Mouse (Mus musculus) adrenal gland, postnatal 4 days (tissue): Measurements from ENCODE around the gene Gm45140. TPM values are rescaled to one million over a fixed set of nuclear protein-coding genes. Genes with fewer than 3 reads are reported as not detected.

ENCODE experiments used
- DNase-seq, 2 experiments: peaks; one replicate each; pipeline ENCODE4 v3.0.0; 2021 to 2022; ENCODE audit warnings: low spot score in 2 of 2, mixed read lengths in 2 of 2
- total RNA-seq, 2 experiments: library from RNA; stranded (reverse); gene quantifications; 2 replicates each; pipeline ENCODE4 v1.2.3; 2021

The Gm45140 gene
- total RNA-seq, 2 experiments from 2014 or later = 1.7 to 3.0 TPM

DNA sequence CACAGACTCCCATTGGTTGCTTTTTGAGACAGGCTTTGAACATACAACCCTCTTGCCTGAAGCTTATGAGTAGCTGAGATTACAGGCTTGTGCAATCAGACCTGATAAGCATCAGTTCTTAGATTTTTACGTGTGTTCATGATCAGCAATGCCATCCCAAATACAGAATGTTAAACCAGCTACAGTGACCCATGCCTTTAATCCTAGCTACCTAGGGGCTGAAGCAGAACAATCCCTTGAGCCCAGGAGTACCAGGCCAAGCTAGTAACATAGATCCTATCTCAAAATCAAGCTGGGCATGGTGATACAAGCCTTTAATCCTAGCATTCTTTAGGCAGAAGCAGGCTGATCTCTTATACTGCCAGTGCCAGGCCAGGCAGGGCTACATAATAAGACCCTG, 31.6 kb downstream of the Gm45140 start:
- DNase-seq = no peak

DNA sequence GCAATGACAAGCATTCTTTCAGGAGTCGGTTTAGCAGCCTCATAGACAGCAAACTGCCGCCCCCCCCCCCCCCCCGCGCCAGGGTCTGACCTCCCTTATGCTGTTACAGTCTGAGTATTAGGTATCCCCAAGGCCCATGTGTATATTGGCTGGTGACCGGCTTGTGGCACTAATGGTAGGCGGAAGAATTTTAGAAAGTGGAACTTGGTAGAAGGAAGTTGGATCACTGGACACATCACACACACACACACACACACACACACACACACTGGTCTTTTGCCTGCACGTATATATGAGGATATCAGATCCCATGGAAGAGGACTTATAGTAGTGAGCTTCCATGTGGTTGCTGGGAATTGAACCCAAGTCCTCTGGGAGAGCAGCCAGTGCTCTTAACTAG, 33.1 kb downstream of the Gm45140 start:
- DNase-seq = no peak

DNA sequence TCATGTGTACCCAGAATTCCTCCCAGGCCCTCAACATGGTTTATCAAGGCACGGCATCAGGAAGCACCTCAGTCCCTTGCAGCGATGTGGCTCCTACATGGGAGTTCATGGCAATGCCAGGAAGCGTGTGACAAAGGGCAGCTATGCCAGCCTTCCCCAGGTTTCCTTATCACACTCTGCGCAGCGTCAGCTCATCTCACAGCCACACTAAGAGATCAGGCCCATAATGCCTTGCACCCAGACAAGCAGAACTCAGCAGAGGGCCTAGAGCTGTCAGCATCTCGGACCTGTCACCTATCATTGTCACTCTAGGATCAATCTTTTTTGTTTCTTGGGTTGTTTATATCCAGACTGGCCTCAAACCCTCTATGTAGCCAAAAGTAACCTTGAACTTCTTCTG, 36.0 kb downstream of the Gm45140 start:
- DNase-seq = no peak

DNA sequence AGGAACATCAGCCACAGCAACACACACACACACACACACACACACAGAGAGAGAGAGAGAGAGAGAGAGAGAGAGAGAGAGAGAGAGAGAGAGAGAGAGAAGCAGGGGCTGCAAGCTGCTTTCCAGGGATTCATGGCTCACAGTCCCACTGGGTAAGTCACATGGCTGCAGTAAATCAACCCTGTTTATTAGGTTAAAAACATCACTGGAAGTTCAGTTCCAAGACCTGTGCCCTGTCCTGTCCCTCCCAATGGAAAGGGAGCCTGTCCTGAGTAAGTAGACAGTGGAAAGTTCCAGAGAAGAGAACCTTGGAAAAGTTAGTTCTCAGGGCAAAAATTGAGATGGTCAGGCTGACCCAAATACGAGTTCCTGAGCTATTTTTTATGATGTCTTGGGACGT, 38.3 kb downstream of the Gm45140 start:
- no peak for DNase-seq

DNA sequence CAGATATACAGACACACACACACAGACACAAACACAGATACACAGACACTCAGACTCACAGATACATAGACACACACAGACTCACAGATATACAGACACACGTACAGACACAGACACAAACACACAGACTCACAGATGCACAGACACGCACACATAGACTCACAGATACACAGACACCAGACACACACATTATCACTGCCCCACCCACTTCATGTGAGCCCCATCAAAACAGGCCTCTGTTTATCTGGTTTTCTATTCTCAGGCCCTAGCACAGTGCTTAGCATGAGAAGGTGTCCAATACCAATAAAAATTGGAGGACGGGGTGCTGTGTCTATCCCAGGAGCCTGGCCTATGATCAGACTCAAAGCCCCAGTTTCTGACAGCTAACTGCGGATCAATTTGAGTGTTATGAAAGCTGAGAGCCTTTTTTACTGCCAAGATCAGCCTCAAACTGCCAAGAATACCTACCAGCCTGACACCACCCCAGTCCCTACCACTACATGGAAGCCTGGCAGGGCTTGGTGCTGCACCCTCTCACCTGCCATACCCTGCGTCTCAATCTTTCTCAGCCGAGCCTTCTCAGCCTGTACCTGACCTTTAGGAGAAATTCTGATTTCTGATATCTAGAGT, 39.2 kb downstream of the Gm45140 start:
- no peak for DNase-seq

DNA sequence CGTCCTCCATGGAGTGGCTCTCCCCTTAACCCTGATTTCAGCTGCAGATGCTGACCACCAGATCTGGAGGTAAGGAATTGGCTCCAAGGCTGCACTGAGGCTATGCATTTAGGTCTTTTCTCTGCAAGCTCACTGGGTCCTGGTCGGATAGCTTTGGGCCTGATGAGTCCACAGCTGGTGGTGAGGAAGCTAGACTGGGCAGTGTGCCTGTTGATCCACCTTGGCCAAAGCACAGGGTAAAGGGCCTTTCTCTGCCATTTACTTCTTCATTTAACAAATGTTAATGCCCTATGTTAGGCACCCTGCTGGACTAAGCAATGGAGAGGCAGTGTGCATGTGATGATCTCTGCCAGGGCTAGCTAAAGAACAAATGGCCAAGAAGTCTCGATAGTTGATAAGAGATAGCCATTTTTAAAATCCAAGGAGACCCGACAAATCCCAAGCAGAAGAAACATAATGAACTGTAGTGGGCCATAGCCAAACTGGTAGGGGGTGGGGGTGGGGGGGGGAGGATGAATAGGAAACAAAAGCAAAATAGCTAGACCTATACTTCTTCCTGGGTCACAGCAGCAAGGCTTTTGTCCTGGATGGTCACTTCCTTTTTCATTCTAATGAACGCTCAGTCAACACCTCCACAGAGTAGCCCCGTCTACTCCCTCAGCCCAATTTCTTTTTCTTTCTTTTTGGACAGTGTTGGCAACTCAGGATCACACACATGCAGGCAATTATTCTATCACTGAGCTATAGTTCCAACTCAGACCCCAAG, 40.0 kb downstream of the Gm45140 start:
- no peak for DNase-seq

DNA sequence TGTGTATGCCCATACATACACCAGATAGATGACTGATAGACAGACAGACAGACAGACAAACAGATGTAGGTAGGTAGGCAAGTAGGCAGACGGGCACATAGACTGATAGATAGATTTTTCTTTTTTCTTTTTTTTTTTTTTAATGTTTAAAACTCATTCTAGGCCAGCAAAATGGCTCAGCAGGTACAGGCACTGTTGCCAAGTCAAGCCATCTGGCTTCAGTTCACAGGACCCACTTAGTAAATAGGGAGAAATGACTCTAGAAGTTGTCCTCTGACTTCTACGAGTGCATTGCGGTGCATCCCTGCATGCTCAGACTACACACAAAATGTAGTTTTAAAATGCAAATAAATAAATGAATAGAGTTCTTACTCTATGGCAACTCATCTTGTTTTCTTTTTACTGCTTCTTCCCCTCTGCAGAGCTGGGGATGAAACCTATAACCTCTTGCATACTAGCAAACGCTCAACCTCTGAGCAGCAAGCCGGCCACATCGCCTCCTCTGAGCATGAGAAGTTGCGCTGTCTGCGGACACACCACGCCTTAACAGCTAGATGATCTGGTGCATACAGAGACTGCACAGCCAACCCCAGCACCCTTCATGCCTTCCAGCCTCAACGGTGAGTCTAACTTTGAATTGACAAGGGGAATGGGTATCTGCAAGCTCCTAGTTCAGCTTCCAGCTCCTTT, 41.6 kb downstream of the Gm45140 start:
- no peak for DNase-seq

DNA sequence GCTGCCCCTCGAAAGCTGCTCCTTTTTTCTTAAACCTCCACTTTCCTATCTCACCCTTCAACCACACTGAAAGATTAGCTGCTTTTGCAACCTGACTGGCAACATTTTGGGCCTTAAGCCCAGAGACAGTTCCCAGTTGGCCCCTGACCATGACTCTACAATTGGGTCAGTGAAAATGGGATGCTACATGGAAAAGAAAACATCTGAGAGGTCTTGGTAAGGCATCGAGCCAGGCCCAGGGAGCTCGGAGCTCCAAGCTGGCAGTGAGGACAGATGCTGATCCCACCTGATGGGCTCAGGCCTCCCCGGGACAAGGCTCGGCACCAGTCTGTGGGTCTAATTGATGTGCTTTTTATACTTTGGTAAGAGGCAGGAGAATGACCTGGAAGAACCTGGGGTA, 43.8 kb downstream of the Gm45140 start:
- no peak for DNase-seq

DNA sequence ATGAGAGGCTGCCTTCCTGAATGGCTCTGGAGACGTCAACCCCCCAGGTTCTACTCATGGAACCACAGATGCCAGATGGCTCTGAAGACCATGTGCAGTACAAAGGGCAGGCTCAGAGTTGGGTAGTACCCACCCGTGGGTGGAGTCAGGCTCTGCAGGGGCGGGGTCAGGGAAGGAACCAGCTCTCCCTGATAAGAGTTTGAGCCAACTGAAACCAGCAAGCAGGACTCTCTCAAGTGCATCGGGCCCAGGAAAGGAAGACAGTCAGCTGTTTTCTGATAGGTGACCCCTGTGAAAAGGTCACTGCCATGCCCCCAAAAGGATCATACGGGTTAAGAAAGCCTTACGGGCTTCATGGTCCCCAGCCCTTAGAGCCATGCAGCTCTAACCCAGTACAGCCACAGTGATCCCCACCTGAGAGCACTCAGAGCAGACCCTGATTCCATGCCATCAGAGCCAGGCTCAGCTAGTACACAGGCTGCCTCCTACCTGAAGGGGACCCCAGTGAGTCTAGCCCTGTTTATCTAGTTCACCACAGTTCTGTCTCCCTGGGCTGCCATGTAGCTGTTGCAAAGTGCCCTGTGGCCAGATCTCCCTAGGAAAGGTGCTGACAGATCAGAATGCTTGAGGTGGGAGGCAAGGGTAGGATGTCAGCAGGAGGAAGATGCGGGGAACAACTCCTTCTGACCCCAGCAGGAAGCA, 44.7 kb downstream of the Gm45140 start:
- DNase-seq = no peak

DNA sequence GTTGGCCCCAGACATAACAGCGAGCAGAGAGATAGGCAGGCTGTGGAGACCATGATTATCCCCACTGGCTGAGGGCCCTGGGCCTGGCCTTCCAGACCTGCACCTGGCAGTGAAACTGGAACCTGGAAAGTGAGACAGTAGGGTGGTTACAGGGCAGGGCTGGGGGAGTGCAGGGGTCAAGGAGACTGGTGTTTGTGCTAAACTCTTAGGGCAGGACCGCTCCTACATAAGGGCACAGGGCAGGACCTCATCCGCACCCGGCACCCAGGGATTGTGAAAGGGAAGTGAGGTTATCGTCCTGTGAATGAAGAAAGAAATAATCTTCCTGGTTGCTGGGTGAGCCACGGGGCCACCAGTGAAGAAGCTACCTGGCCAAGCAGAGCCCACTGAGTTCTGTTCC, 45.8 kb downstream of the Gm45140 start:
- no peak for DNase-seq

DNA sequence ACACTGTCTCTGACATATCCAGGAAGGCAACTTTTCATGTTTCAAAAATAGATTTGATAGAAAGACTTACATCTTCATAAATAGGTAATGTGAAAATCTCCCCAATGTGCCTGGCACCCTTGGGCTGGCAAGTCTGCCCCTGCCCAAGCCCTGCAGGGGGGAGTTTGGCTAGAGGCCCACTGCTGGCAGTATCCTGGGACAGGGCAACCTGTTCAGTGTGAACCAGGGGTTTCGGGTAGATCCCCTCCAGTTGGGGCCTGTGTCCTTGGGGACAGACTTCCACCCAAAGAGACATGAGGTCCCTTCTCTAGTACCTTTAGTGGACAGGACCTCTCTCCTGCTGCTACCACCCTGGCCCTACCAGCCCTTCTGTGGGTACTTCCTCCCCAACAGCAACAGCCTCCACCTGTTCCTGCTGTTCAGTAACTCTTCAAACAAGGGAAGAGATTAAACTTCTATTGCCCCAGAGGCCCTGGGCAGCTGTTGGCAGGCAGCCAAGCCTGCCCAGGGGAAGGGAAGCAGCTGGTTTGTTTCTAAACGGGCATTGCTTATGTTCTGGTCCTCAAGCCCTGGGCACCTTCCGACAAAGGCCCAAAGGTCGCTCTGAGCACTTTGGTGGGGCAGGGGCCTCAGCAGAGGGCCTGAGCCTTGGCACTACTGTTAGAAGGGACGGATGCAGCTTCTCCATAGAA, 46.6 kb downstream of the Gm45140 start:
- DNase-seq = peak in 1 of 2 experiments; percentile 40

DNA sequence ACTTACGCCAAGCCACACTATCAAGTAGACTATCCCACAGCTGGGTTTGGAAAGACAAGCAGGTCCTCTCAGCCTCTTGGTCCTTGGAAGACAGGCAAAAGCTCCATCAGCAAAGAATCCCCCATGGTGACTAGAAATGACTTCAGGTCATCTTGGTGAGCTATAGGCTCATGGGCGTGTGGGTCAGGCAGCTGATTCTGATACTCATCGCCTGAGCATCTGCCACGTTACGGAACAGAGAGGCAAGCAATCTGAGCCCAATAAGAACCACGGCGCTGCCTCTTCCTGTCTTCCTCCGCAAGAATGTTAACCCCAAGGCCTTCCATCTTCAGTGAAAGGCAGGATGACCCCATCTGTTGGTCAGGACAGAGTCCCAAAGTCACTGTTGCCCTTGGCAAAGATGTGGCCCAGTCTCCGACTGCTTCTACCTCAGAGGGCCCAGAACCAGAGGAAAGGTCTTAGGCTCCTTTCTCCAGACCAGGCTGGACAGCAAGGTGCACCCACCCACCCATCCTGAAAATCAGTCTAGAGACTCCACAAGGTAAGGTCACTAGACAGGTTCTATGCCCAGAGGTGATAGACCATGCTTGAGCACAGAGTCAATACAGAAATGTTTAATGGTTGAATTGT, 47.2 kb downstream of the Gm45140 start:
- no peak for DNase-seq

DNA sequence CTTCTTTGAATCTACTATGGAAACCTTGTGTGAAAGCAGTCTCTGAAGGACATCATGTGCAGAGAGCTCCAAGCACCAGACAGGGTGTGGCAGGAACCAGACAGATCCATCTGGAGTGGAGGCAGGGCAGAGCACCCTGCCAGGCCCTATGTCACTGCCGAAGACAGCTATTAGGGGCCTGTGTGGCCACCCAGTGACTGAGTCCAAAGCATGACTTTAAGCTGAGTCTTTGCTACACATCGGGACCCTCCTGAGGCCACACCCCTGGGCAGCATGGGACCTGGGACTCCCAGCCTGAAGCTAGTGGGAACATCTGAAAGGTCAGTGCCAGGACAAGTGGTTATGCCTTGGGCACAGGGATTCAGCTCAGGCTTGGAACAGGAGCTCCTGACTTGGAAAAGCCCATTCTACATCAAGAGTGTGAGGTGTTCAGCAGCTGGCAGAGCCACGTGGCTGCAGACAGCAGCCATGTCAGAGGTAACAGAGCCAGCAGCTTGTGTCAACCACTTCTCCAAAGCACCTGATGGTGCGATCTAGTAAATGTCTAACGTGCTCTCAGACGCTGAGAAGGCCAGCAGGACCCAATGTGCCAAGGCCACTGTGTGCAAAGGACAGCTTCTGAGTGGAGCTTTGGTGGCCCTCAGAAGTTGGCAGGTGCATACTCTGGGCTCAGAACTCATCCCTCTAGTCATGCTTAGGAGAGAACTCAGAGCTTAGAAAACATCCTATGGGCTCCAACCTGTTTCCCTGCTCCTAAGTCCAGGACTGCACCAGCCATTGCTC, 48.3 kb downstream of the Gm45140 start:
- no peak for DNase-seq

DNA sequence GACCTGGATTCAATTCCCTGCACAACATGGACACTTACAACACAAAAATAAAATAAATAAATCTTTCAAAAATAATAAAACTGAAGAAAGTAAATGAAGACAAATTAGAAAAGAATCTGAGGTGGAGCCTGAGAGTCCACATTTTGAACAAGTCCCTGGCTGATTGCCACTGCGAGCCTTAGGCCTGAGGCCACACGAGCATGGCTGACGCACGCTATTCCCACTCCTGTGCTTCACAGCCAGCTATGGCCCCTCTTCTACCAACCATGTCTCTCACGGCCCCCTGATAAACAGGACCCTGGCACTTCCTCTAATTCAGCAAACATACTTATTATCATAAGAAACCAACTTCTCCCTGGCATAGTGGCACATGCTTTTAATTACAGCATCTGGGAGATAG, 49.0 kb downstream of the Gm45140 start:
- no peak for DNase-seq

DNA sequence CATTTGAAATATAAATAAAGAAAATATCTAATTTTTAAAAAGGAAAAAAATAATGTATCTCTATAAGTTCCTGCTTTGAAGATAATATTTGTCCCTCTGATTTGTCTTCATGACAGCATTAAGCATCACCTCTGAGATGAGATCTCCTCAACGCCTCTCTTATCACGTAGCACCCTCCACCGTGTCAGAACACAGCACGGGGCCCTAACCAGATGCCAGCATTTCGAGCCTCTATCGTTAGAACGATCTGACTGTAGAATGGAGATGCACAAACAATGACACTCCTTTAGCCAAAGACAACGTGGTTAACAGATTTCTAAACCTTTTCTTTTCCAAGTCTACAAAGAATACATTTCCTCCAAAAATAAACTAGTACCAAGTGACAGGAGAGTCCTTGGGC, 51.6 kb downstream of the Gm45140 start:
- DNase-seq = no peak

DNA sequence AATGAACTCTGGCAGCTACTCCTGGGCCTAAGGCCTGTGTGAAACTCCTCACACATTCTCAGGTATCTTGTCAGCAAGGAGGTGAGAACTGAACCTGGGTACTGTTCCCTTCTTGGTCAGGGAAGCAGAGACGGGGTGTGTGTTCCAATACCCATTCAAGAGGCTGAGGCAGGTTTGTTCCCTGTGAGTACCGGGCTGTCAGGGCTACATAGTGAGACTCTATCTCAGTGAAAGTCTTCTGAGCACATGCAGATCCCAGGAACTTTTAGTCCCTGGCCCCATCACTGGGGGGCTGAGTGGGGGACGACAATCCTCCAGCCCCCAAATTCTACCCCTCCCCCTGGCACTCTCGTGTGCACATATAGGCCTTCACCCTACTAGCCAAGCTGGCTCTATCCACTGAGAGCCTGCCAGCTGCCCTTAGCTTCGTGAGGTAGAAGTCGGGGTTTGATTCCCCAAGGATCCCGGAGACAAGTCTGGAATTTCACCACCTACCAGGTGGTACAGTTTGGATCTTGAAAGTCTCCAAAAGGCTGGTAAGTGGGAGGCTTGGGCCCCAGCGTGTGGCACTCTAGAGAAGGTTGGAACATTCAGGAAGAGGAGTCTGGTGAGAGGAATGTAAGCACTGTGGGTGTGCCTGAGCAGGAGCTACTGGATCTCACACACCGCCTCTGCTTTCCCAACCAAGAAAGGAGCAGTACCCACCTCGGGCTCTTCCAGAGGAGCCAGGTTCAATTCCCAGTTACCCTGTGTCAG, 54.9 kb downstream of the Gm45140 start:
- DNase-seq = no peak

DNA sequence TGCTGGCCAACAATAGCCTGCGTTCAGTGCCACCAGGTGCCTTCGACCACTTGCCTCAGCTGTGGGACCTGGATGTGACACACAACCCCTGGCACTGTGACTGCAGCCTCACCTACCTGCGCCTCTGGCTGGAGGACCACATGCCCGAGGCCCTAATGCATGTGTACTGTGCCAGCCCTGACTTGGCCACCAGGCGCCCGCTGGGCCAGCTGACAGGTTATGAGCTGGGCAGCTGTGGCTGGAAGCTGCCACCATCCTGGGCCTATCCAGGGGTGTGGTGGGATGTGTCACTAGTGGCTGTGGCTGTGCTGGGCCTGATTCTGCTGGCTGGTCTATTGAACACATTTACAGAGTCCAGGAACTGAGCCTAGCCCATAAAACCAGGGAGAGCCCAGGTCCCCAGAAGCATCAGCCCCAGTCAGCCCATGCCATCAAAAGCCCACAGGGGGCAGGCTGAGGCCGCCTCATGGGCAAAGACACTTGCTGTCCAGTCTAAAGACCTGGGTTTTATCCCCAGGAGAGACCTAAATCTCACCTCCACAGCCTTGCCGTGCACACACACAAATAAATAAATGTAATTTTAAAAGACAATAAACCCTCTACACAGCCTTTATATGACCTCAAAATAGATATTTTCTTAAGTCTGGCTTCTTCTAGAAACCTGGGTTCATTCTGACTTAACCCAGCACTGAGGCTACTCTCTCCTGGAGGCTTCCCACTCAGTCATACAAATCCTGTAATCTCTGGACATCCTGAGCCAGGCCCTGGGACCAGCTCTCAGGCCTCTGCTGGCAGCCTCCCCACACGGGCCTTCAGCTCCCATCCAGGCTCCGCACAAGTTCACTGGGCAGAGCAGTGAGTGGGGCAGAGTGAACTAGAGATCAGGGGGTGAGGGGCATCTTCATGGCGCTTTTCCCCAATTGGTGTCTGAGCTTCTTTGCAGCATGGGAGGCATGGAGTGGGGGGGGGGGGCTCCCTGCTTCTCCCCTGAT, 56.1 kb downstream of the Gm45140 start:
- no peak for DNase-seq
